Mouse (Mus musculus): ENCODE measurements around the gene Lhfpl1. TPM values are rescaled to one million over a fixed set of nuclear protein-coding genes. Genes with fewer than 3 reads are reported as not detected.

The Lhfpl1 gene
- polyA plus RNA-seq, 1 experiment = not detected

- no peaks in the 10 kb centered on the region for H3K4me1 ChIP-seq (ENCODE audit: control insufficient read depth, insufficient read depth, low read length)
- H3K27ac ChIP-seq (ENCODE audit: control insufficient read depth, insufficient read depth, low read depth, low read length, poor library complexity) = no peak overlapping the region
- H3K4me3 ChIP-seq (replicated peaks; ENCODE audit: control insufficient read depth, low read depth, low read length) = no peak overlapping the region
- 83% methylated on average over 3 of the region's 3 CpGs for WGBS
- TF ChIP-seq POLR2A (IDR thresholded peaks at IDR 0.05; ENCODE audit: borderline replicate concordance, control insufficient read depth, low read depth, low read length) (no peak), CTCF (IDR thresholded peaks at IDR 0.05; ENCODE audit: control insufficient read depth, insufficient read depth, low read length) (no peak)
These were observed 76.7 kb downstream of the Lhfpl1 start for GRCm38 (mm10) chrX:145272209-145272608.

- no peak overlapping the region for H3K4me3 ChIP-seq (replicated peaks; ENCODE audit: control insufficient read depth, low read depth, low read length)
- WGBS = 71% methylated on average over 4 of the region's 4 CpGs
- TF ChIP-seq CTCF (IDR thresholded peaks at IDR 0.05; ENCODE audit: control insufficient read depth, insufficient read depth, low read length) (no peak), POLR2A (IDR thresholded peaks at IDR 0.05; ENCODE audit: borderline replicate concordance, control insufficient read depth, low read depth, low read length) (no peak)
- H3K27ac ChIP-seq (ENCODE audit: control insufficient read depth, insufficient read depth, low read depth, low read length, poor library complexity) = no peak overlapping the region
- H3K4me1 ChIP-seq (ENCODE audit: control insufficient read depth, insufficient read depth, low read length) = no peaks in the 10 kb centered on the region
These were observed 77.1 kb downstream of the Lhfpl1 start for GRCm38 (mm10) chrX:145271768-145272167.

GRCm38 (mm10) chrX:145261803-145262202, 87.1 kb downstream of the Lhfpl1 start:
- H3K4me3 ChIP-seq (replicated peaks; ENCODE audit: control insufficient read depth, low read depth, low read length) = no peak overlapping the region
- no peak overlapping the region for H3K27ac ChIP-seq (ENCODE audit: control insufficient read depth, insufficient read depth, low read depth, low read length, poor library complexity)
- no peaks in the 10 kb centered on the region for H3K4me1 ChIP-seq (ENCODE audit: control insufficient read depth, insufficient read depth, low read length)
- WGBS = 16% methylated on average over 5 of the region's 5 CpGs
- TF ChIP-seq POLR2A (IDR thresholded peaks at IDR 0.05; ENCODE audit: borderline replicate concordance, control insufficient read depth, low read depth, low read length) (no peak), CTCF (IDR thresholded peaks at IDR 0.05; ENCODE audit: control insufficient read depth, insufficient read depth, low read length) (no peak)

Other genes starting within 250 kb of the Lhfpl1 start
- 0.49 and 1.6 TPM in 2 replicates for gene Amot, start 156.1 kb upstream of the Lhfpl1 start, polyA plus RNA-seq (2011; ENCODE audit: insufficient read depth, insufficient read length, low replicate concordance, missing spikeins)